Mouse (Mus musculus): ENCODE data around the gene Spry1. TPM values are rescaled to one million over a fixed set of nuclear protein-coding genes. Genes with fewer than 3 reads are reported as not detected.

The Spry1 gene
- total and polyA plus RNA-seq, 3 experiments: 20.7 to 34.6 (median 28.8) TPM

GRCm38 (mm10) chr3:37648244-37648643 lies 8.5 kb downstream of the Spry1 start:
- Histone ChIP-seq H3K4me1 (ENCODE audit: control insufficient read depth, insufficient read depth, low read length) (peaks cover 10% of the 10 kb centered on the region), H3K27me3 (ENCODE audit: control insufficient read depth, insufficient read depth, low read length) (no peaks in the 10 kb centered on the region), H3K27ac (no peak overlapping the region; the same call in 1 of the 2 replicates), H3K4me3 (no peak overlapping the region), H3K79me2 (replicated peaks; ENCODE audit: control insufficient read depth, insufficient read depth, low read length) (0 out of 2 replicates have a peak, but pooled peaks cover 2% of the 10 kb centered on the region), H3K9ac (ENCODE audit: low read depth, low read length) (no peak overlapping the region), H3K36me3 (ENCODE audit: control insufficient read depth, insufficient read depth, low read length) (peaks cover 32% of the 10 kb centered on the region)
- DNase-seq: no peak
- 41% methylated on average over 13 of the region's 13 CpGs for WGBS
- TF ChIP-seq CTCF (IDR thresholded peaks at IDR 0.05): no peak
- TF ChIP-seq EP300 (IDR thresholded peaks at IDR 0.05; ENCODE audit: insufficient read depth, low read depth, low read length): no peak
- TF ChIP-seq POLR2A (IDR thresholded peaks at IDR 0.05; ENCODE audit: insufficient read depth, low read depth, low read length): no peak
- intact Hi-C loops (cut with DNase I): loop anchor here (10.0 kb wide), 1 partner anchor 227 kb away; no protein-coding TSS in a partner anchor

GRCm38 (mm10) chr3:37649281-37649680 lies 9.5 kb downstream of the Spry1 start:
- Histone ChIP-seq H3K36me3 (ENCODE audit: control insufficient read depth, insufficient read depth, low read length) (peaks cover 23% of the 10 kb centered on the region), H3K27me3 (ENCODE audit: control insufficient read depth, insufficient read depth, low read length) (no peaks in the 10 kb centered on the region), H3K79me2 (replicated peaks; ENCODE audit: control insufficient read depth, insufficient read depth, low read length) (no peaks in the 10 kb centered on the region), H3K4me3 (no peak overlapping the region), H3K27ac (no peak overlapping the region), H3K9ac (ENCODE audit: low read depth, low read length) (no peak overlapping the region), H3K4me1 (ENCODE audit: control insufficient read depth, insufficient read depth, low read length) (peaks cover 11% of the 10 kb centered on the region)
- intact Hi-C loops (cut with DNase I): loop anchor here (10.0 kb wide), 1 partner anchor 226 kb away; no protein-coding TSS in a partner anchor
- TF ChIP-seq POLR2A (IDR thresholded peaks at IDR 0.05; ENCODE audit: insufficient read depth, low read depth, low read length) (no peak), CTCF (IDR thresholded peaks at IDR 0.05) (no peak), EP300 (IDR thresholded peaks at IDR 0.05; ENCODE audit: insufficient read depth, low read depth, low read length) (no peak)
- DNase-seq: no peak
- WGBS: 86% methylated on average over 6 of the region's 6 CpGs

- intact Hi-C loops (cut with DNase I): no loop called here
- WGBS: 96% methylated on average over 9 of the region's 9 CpGs
- TF ChIP-seq CTCF (IDR thresholded peaks at IDR 0.05): no peak
- no peak for TF ChIP-seq POLR2A (IDR thresholded peaks at IDR 0.05; ENCODE audit: insufficient read depth, low read depth, low read length)
- TF ChIP-seq EP300 (IDR thresholded peaks at IDR 0.05; ENCODE audit: insufficient read depth, low read depth, low read length): no peak
- Histone ChIP-seq H3K79me2 (replicated peaks; ENCODE audit: control insufficient read depth, insufficient read depth, low read length) (no peaks in the 10 kb centered on the region), H3K36me3 (ENCODE audit: control insufficient read depth, insufficient read depth, low read length) (peaks cover 7% of the 10 kb centered on the region), H3K27ac (no peak overlapping the region), H3K9ac (ENCODE audit: low read depth, low read length) (no peak overlapping the region), H3K4me3 (no peak overlapping the region), H3K4me1 (ENCODE audit: control insufficient read depth, insufficient read depth, low read length) (peaks cover 16% of the 10 kb centered on the region), H3K27me3 (ENCODE audit: control insufficient read depth, insufficient read depth, low read length) (no peaks in the 10 kb centered on the region)
- DNase-seq: no peak
Observed at GRCm38 (mm10) chr3:37652537-37652936, 12.8 kb downstream of the Spry1 start.

GRCm38 (mm10) chr3:37653935-37654729 lies 14.4 kb downstream of the Spry1 start:
- DNase-seq: peak; percentile 57 to 65
- intact Hi-C loops (cut with DNase I): no loop called here
- 11% methylated on average over 16 of the region's 16 CpGs for WGBS
- peak overlapping the region; percentile 36 for H3K9ac ChIP-seq (ENCODE audit: low read depth, low read length)
- no peaks in the 10 kb centered on the region for H3K27me3 ChIP-seq (ENCODE audit: control insufficient read depth, insufficient read depth, low read length)
- peaks cover 10% of the 10 kb centered on the region for H3K4me1 ChIP-seq (ENCODE audit: control insufficient read depth, insufficient read depth, low read length)
- H3K27ac ChIP-seq: peak overlapping the region; percentile 56
- 0 out of 2 replicates have a peak, but pooled peaks have one; percentile 14 for TF ChIP-seq POLR2A (IDR thresholded peaks at IDR 0.05; ENCODE audit: insufficient read depth, low read depth, low read length)
- no peak for TF ChIP-seq CTCF (IDR thresholded peaks at IDR 0.05)
- TF ChIP-seq EP300 (IDR thresholded peaks at IDR 0.05; ENCODE audit: insufficient read depth, low read depth, low read length): 0 out of 2 replicates have a peak, but pooled peaks have one; percentile 11
- no peaks in the 10 kb centered on the region for H3K79me2 ChIP-seq (replicated peaks; ENCODE audit: control insufficient read depth, insufficient read depth, low read length)
- peak overlapping the region; percentile 38 for H3K4me3 ChIP-seq
- H3K36me3 ChIP-seq (ENCODE audit: control insufficient read depth, insufficient read depth, low read length): no peaks in the 10 kb centered on the region

GRCm38 (mm10) chr3:37654787-37655186 lies 15.0 kb downstream of the Spry1 start:
- intact Hi-C loops (cut with DNase I): loop anchor here (5.0 kb wide), 1 partner anchor 103 kb away; no protein-coding TSS in a partner anchor
- H3K27ac ChIP-seq: no peak overlapping the region
- DNase-seq: no peak

More at GRCm38 (mm10) chr3:37654787-37655186, 15.0 kb downstream of the Spry1 start:
- H3K79me2 ChIP-seq (replicated peaks; ENCODE audit: control insufficient read depth, insufficient read depth, low read length): no peaks in the 10 kb centered on the region
- H3K4me3 ChIP-seq: no peak overlapping the region
- no peaks in the 10 kb centered on the region for H3K27me3 ChIP-seq (ENCODE audit: control insufficient read depth, insufficient read depth, low read length)
- H3K4me1 ChIP-seq (ENCODE audit: control insufficient read depth, insufficient read depth, low read length): peaks cover 10% of the 10 kb centered on the region
- TF ChIP-seq EP300 (IDR thresholded peaks at IDR 0.05; ENCODE audit: insufficient read depth, low read depth, low read length): no peak
- TF ChIP-seq CTCF (IDR thresholded peaks at IDR 0.05): no peak
- 65% methylated on average over 6 of the region's 6 CpGs for whole genome bisulfite sequencing
- no peaks in the 10 kb centered on the region for H3K36me3 ChIP-seq (ENCODE audit: control insufficient read depth, insufficient read depth, low read length)
- no peak overlapping the region for H3K9ac ChIP-seq (ENCODE audit: low read depth, low read length)

Data from heart, adult 2 months (tissue).